Mouse (Mus musculus) heart, postnatal 36 days (tissue): ENCODE data around the gene 1700021F07Rik. TPM values are rescaled to one million over a fixed set of nuclear protein-coding genes. Genes with fewer than 3 reads are reported as not detected.
A peak's percentile ranks its signal among the peaks of the same experiment; 100 is the strongest.

Source experiments
- DNase-seq, 2 experiments: peaks; one replicate each; pipeline ENCODE4 v3.0.0; 2021 to 2022
- intact Hi-C: fragments of 180-260 bp; cut with DNase I; formaldehyde crosslinking; loops from one replicate; pipeline ENCODE4 v1.15.1; 2025
- total RNA-seq, 2 experiments: library from RNA; stranded (reverse); gene quantifications; 2 replicates each; pipeline ENCODE4 v1.2.3; 2021

1700021F07Rik gene
- total RNA-seq, 2 experiments from 2014 or later = not detected

GRCm38 (mm10) chr2:173561851-173562442 lies 39.6 kb downstream of the 1700021F07Rik start:
- peak; percentile 74 to 78 for DNase-seq

GRCm38 (mm10) chr2:173563336-173563735 lies 41.0 kb downstream of the 1700021F07Rik start:
- no peak for DNase-seq
- intact Hi-C loops = loop anchor here (10.0 kb wide), 2 partner anchors 729 to 1341 kb away; no protein-coding TSS in a partner anchor

More at GRCm38 (mm10) chr2:173561851-173562442, 39.6 kb downstream of the 1700021F07Rik start:
- intact Hi-C loops = loop anchor here (1.0 to 10.0 kb wide), 4 partner anchors 376 to 1343 kb away; no protein-coding TSS in a partner anchor

- DNase-seq = no peak
- intact Hi-C loops = loop anchor here (10.0 kb wide), 2 partner anchors 729 to 1341 kb away; no protein-coding TSS in a partner anchor
Measured at GRCm38 (mm10) chr2:173564179-173564578, 41.8 kb downstream of the 1700021F07Rik start.

Other genes starting within 250 kb of the 1700021F07Rik start
- 10 to 100 TPM; 27.1 to 27.4 TPM for gene Pmepa1, start 246.1 kb upstream of the 1700021F07Rik start, total RNA-seq
- gene Ankrd60, start 55.8 kb downstream of the 1700021F07Rik start, total RNA-seq = not detected
- 10 to 100 TPM; 32.7 to 34.4 TPM for gene Rab22a, start 137.2 kb downstream of the 1700021F07Rik start, total RNA-seq
- not detected for gene 1700010B08Rik, start 196.8 kb downstream of the 1700021F07Rik start, total RNA-seq
- 100 to 1,000 TPM; 122 to 127 TPM for gene Vapb, start 214.9 kb downstream of the 1700021F07Rik start, total RNA-seq